Mouse (Mus musculus): Measurements from ENCODE around the gene Napa. TPM values are rescaled to one million over a fixed set of nuclear protein-coding genes. Genes with fewer than 3 reads are reported as not detected.

Gene Napa
- polyA plus RNA-seq, 1 experiment from 2014 or later: 247 TPM

DNA sequence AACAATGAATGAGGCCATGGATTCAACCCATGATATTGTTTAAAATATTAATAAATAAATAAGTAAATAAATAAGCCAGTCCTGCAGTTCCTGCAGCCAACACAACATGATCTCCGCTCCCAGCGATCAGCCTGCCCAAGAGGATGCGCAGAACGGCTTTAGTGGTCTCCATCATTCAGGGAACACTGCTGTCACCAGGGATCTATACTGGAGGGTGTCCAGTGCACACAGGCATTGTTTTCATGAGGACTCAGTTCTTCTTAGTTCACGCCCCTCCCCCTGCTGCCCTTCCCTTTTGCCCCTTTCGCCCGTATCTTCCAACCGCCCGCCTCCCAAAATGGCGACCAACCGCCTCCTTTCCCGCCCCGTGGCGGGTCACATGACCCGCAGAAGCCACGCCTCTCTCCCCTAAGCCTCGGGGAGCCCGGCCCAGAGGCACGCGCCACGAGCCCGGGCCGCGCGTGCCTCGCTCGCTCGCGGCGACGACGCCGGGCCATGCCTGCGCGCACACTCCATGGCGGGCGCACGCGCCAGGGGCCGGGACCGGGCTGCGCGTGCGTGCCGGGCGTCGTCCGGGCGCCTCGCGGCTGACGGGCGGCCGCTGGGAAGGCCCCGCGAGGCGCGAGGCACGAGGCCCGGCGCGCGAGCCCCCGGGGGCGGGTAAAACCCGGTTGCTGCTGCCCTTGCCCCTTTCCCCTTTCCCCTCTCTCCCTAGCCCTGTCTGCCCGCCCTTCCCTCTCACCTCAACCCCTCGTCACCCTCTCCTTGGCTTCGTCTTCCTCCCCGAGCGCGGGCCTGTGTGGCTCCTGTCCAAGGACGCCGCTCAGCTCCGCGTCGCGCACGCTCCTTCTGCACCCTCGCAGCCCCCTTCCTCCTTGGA is 36.8 kb upstream of the Napa start, which contains the start of gene Zfp541:
Gene Zfp541 (plus strand): TSS at position 596 of the 880 bp plus-strand sequence.
- H3K4me3 ChIP-seq: peak within 1 kb of the TSS; percentile 17

GRCm38 (mm10) chr7:16062099-16062420 is 36.2 kb upstream of the Napa start:
- H3K9me3 ChIP-seq: peaks cover 4% of the 10 kb centered on the region; the same call in 1 of the 2 replicates
- peaks cover 43% of the 10 kb centered on the region for H3K27me3 ChIP-seq
- H3K4me2 ChIP-seq: no peak overlapping the region
- no peak overlapping the region for H3K9ac ChIP-seq
- peak overlapping the region; percentile 17; the same call in 1 of the 2 replicates for H3K4me3 ChIP-seq
- no peaks in the 10 kb centered on the region for H3K36me3 ChIP-seq
- H3K4me1 ChIP-seq (replicated peaks): no peaks in the 10 kb centered on the region
- WGBS: 68% methylated on average over 15 of the region's 15 CpGs
- ATAC-seq (ENCODE audit: low read depth): no peak
- H3K27ac ChIP-seq (replicated peaks): no peak overlapping the region

More for the DNA sequence above, 36.8 kb upstream of the Napa start, which contains the start of gene Zfp541:
- ATAC-seq (ENCODE audit: low read depth): peak; percentile 61; the same call in 1 of the 2 replicates
- Histone ChIP-seq H3K27me3 (peaks cover 46% of the 10 kb centered on the region), H3K9me3 (peaks cover 4% of the 10 kb centered on the region; the same call in 1 of the 2 replicates), H3K9ac (no peak within 1 kb of the TSS), H3K4me1 (replicated peaks) (no peaks in the 10 kb centered on the region), H3K36me3 (no peaks in the 10 kb centered on the region), H3K4me2 (peak within 1 kb of the TSS; percentile 42), H3K27ac (replicated peaks) (no peak within 1 kb of the TSS)
- WGBS: 40% methylated on average over 79 of the region's 80 CpGs

- no peak overlapping the region for H3K4me3 ChIP-seq
- H3K36me3 ChIP-seq: no peaks in the 10 kb centered on the region
- H3K4me1 ChIP-seq (replicated peaks): no peaks in the 10 kb centered on the region
- no peak overlapping the region for H3K27ac ChIP-seq (replicated peaks)
- 34% methylated on average over 4 of the region's 4 CpGs for WGBS
- peaks cover 46% of the 10 kb centered on the region for H3K27me3 ChIP-seq
- H3K4me2 ChIP-seq: no peak overlapping the region
- peaks cover 4% of the 10 kb centered on the region; the same call in 1 of the 2 replicates for H3K9me3 ChIP-seq
- ATAC-seq (ENCODE audit: low read depth): no peak
- no peak overlapping the region for H3K9ac ChIP-seq
These were observed 34.8 kb upstream of the Napa start for GRCm38 (mm10) chr7:16063490-16063889.

GRCm38 (mm10) chr7:16070846-16071245 is 27.4 kb upstream of the Napa start:
- no peak overlapping the region for H3K4me2 ChIP-seq
- H3K9me3 ChIP-seq: no peaks in the 10 kb centered on the region
- H3K27ac ChIP-seq (replicated peaks): no peak overlapping the region
- no peak overlapping the region for H3K9ac ChIP-seq
- H3K27me3 ChIP-seq: peaks cover 15% of the 10 kb centered on the region; the same call in 1 of the 2 replicates
- ATAC-seq (ENCODE audit: low read depth): no peak
- H3K4me1 ChIP-seq (replicated peaks): no peaks in the 10 kb centered on the region
- H3K36me3 ChIP-seq: no peaks in the 10 kb centered on the region
- no peak overlapping the region for H3K4me3 ChIP-seq

GRCm38 (mm10) chr7:16071906-16072305 is 26.4 kb upstream of the Napa start:
- Histone ChIP-seq H3K27ac (replicated peaks) (no peak overlapping the region), H3K36me3 (no peaks in the 10 kb centered on the region), H3K4me3 (no peak overlapping the region), H3K4me1 (replicated peaks) (no peaks in the 10 kb centered on the region), H3K27me3 (peaks cover 15% of the 10 kb centered on the region; the same call in 1 of the 2 replicates), H3K9me3 (no peaks in the 10 kb centered on the region), H3K9ac (no peak overlapping the region), H3K4me2 (no peak overlapping the region)
- 91% methylated on average over 6 of the region's 6 CpGs for WGBS
- ATAC-seq (ENCODE audit: low read depth): no peak

GRCm38 (mm10) chr7:16079947-16080346 is 18.3 kb upstream of the Napa start:
- ATAC-seq (ENCODE audit: low read depth): no peak
- Histone ChIP-seq H3K4me1 (replicated peaks) (no peaks in the 10 kb centered on the region), H3K4me3 (no peak overlapping the region), H3K9me3 (no peaks in the 10 kb centered on the region), H3K36me3 (no peaks in the 10 kb centered on the region), H3K9ac (no peak overlapping the region), H3K27ac (replicated peaks) (no peak overlapping the region), H3K27me3 (peaks cover 7% of the 10 kb centered on the region; the same call in 1 of the 2 replicates), H3K4me2 (no peak overlapping the region)
- WGBS: 65% methylated on average over 1 of the region's 1 CpGs

GRCm38 (mm10) chr7:16080581-16080980 is 17.7 kb upstream of the Napa start:
- 78% methylated on average over 4 of the region's 4 CpGs for WGBS

DNA sequence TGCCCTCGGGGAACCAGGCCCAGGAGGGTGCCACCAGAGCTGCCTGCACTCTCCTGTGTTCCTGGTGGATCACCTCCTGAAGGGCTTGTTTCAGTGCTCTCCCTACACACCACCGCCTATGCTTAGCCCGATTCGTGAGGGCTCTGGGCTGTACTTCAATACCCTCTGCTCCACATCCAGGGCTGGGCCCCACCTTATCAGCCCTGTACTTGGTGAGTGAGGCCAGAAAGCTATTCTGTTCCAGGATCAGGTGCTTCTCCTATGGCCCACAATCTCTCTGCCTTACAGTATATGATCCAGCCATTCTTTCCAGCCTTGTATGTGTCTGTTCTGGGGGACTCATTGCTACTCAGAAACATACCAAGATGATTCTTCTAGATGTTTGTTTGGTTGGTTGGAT is 14.9 kb upstream of the Napa start:
- H3K4me1 ChIP-seq (replicated peaks): no peaks in the 10 kb centered on the region
- 61% methylated on average over 4 of the region's 4 CpGs for WGBS
- no peaks in the 10 kb centered on the region for H3K9me3 ChIP-seq

More at GRCm38 (mm10) chr7:16080581-16080980, 17.7 kb upstream of the Napa start:
- Histone ChIP-seq H3K4me2 (no peak overlapping the region), H3K27ac (replicated peaks) (no peak overlapping the region), H3K9me3 (no peaks in the 10 kb centered on the region), H3K36me3 (no peaks in the 10 kb centered on the region), H3K27me3 (peaks cover 7% of the 10 kb centered on the region; the same call in 1 of the 2 replicates), H3K9ac (no peak overlapping the region), H3K4me3 (no peak overlapping the region), H3K4me1 (replicated peaks) (no peaks in the 10 kb centered on the region)
- ATAC-seq (ENCODE audit: low read depth): no peak

DNA sequence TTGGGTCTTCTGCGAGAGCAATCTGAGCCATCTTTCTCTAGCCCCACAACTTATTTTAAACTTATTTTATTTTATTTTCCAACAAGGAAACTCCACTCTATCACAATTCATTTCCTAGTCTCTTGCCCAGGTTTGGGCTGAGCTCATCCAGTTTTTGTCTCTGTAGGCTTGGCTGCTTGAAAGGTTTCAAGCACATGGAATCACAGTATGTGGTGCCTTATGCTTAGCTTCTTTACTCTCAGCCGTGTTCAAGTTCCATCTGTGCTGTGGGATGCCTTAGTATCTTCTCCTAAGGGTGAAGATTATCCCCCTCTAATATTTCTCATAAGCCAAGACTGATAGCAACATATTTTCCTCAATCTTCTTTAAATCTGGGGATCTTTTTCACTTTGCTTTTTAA is 10.7 kb upstream of the Napa start:
- Histone ChIP-seq H3K36me3 (no peaks in the 10 kb centered on the region), H3K4me2 (no peak overlapping the region), H3K4me1 (replicated peaks) (no peaks in the 10 kb centered on the region), H3K27me3 (peaks cover 19% of the 10 kb centered on the region), H3K9ac (no peak overlapping the region), H3K4me3 (no peak overlapping the region), H3K9me3 (no peaks in the 10 kb centered on the region), H3K27ac (replicated peaks) (no peak overlapping the region)
- no peak for ATAC-seq (ENCODE audit: low read depth)
- WGBS: 73% methylated on average over 2 of the region's 2 CpGs

More for the DNA sequence above, 14.9 kb upstream of the Napa start:
- peaks cover 7% of the 10 kb centered on the region; the same call in 1 of the 2 replicates for H3K27me3 ChIP-seq
- H3K27ac ChIP-seq (replicated peaks): no peak overlapping the region
- H3K4me3 ChIP-seq: no peak overlapping the region
- H3K9ac ChIP-seq: no peak overlapping the region
- no peak for ATAC-seq (ENCODE audit: low read depth)
- no peaks in the 10 kb centered on the region for H3K36me3 ChIP-seq
- no peak overlapping the region for H3K4me2 ChIP-seq

GRCm38 (mm10) chr7:16094592-16094991 is 3.7 kb upstream of the Napa start:
- H3K36me3 ChIP-seq: no peaks in the 10 kb centered on the region
- H3K4me1 ChIP-seq (replicated peaks): peaks cover 14% of the 10 kb centered on the region
- no peak overlapping the region for H3K9ac ChIP-seq
- H3K4me3 ChIP-seq: no peak overlapping the region
- 68% methylated on average over 3 of the region's 3 CpGs for WGBS
- no peak overlapping the region for H3K4me2 ChIP-seq
- no peaks in the 10 kb centered on the region for H3K9me3 ChIP-seq
- H3K27ac ChIP-seq (replicated peaks): no peak overlapping the region
- no peak for ATAC-seq (ENCODE audit: low read depth)
- H3K27me3 ChIP-seq: peaks cover 26% of the 10 kb centered on the region

DNA sequence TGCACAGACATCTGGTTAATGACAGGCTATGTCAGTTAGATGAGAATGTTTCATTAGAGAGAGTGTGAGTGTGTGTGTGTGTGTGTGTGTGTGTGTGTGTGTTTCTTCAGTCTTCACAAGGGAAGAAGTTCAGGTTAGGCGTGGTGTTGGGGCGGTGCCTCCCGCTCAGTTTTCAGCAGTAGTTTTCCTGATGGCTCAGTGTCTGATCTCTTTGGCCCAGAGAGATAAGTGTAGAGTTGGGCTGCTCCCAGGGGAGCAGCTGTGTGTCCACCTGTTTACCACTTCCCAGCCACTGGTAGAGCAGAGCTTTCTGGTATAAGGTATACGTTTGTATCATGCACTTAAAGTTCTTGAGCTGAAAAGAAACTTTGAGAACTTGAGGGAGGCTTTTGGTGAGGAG is 1.6 kb downstream of the Napa start:
- H3K27me3 ChIP-seq: peaks cover 3% of the 10 kb centered on the region; the same call in 1 of the 2 replicates
- peak overlapping the region; percentile 98 for H3K4me3 ChIP-seq
- H3K9ac ChIP-seq: peak overlapping the region; percentile 99
- no peak overlapping the region for H3K27ac ChIP-seq (replicated peaks)
- peaks cover 11% of the 10 kb centered on the region; the same call in 1 of the 2 replicates for H3K36me3 ChIP-seq
- H3K9me3 ChIP-seq: no peaks in the 10 kb centered on the region
- peak overlapping the region; percentile 98 for H3K4me2 ChIP-seq
- H3K4me1 ChIP-seq (replicated peaks): peaks cover 66% of the 10 kb centered on the region
- ATAC-seq (ENCODE audit: low read depth): no peak
- 88% methylated on average over 4 of the region's 4 CpGs for WGBS

GRCm38 (mm10) chr7:16101081-16101480 is 2.8 kb downstream of the Napa start:
- Histone ChIP-seq H3K36me3 (peaks cover 20% of the 10 kb centered on the region; the same call in 1 of the 2 replicates), H3K27ac (replicated peaks) (no peak overlapping the region), H3K4me1 (replicated peaks) (peaks cover 71% of the 10 kb centered on the region), H3K9me3 (no peaks in the 10 kb centered on the region), H3K4me3 (no peak overlapping the region), H3K9ac (peak overlapping the region; percentile 59), H3K4me2 (no peak overlapping the region), H3K27me3 (no peaks in the 10 kb centered on the region)
- WGBS: 79% methylated on average over 7 of the region's 7 CpGs
- ATAC-seq (ENCODE audit: low read depth): no peak
